Mouse (Mus musculus): Measurements from ENCODE around the gene Ptprb. TPM values are rescaled to one million over a fixed set of nuclear protein-coding genes. Genes with fewer than 3 reads are reported as not detected.

Ptprb gene
- polyA plus RNA-seq, 1 experiment = 0.02 TPM

DNA sequence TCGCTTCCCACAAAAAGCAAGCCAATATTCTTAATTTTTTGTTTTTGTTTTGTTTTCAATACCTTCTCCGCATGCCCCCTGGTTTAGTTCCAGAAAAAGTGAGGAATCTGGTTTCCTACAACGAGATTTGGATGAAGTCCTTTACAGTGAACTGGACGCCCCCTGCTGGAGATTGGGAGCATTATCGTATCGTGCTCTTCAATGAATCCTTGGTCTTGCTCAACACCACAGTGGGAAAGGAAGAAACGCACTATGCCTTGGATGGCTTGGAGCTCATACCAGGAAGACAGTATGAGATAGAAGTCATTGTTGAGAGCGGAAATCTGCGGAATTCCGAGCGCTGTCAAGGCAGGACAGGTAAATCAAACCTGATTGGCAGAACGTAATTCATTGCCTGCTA lies 43.9 kb downstream of the Ptprb start:
- Histone ChIP-seq H3K4me1 (ENCODE audit: control insufficient read depth) (no peaks in the 10 kb centered on the region), H3K4me3 (replicated peaks) (no peak overlapping the region), H3K9me3 (ENCODE audit: control insufficient read depth, low read length) (no peaks in the 10 kb centered on the region), H3K36me3 (ENCODE audit: control insufficient read depth) (no peaks in the 10 kb centered on the region), H3K27me3 (ENCODE audit: control insufficient read depth) (no peaks in the 10 kb centered on the region)
- TF ChIP-seq GATA1 (IDR thresholded peaks at IDR 0.05; ENCODE audit: low read length) (no peak), TAL1 (IDR thresholded peaks at IDR 0.05; ENCODE audit: low read length) (no peak)

DNA sequence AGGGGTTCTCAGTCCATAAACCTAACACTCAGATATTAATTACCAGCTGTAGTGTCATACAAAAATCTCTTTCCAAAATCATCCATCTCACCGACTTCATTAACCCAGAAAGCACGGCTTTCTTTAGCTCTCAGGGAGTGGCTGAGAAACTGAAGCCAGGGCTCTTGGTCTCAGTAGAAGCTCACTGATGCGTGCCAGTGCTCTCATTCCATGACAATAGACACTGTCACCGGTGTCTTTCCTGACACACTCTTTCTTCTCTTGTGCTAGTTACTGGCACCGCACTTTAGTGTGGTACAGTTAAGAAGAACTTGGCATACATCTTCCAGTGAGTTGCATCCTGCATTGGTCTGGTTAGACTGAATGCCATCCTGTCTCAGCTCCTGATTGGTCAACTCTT lies 53.8 kb downstream of the Ptprb start:
- no peak for TF ChIP-seq GATA1 (IDR thresholded peaks at IDR 0.05; ENCODE audit: low read length)
- no peak for TF ChIP-seq TAL1 (IDR thresholded peaks at IDR 0.05; ENCODE audit: low read length)
- H3K36me3 ChIP-seq (ENCODE audit: control insufficient read depth) = no peaks in the 10 kb centered on the region
- H3K9me3 ChIP-seq (ENCODE audit: control insufficient read depth, low read length) = no peaks in the 10 kb centered on the region
- H3K27me3 ChIP-seq (ENCODE audit: control insufficient read depth) = no peaks in the 10 kb centered on the region
- no peaks in the 10 kb centered on the region; the same call in 1 of the 2 replicates for H3K4me1 ChIP-seq (ENCODE audit: control insufficient read depth)
- no peak overlapping the region for H3K4me3 ChIP-seq (replicated peaks)

GRCm38 (mm10) chr10:116330458-116330857 lies 55.1 kb downstream of the Ptprb start:
- H3K36me3 ChIP-seq (ENCODE audit: control insufficient read depth) = no peaks in the 10 kb centered on the region
- no peak overlapping the region for H3K4me3 ChIP-seq (replicated peaks)
- no peaks in the 10 kb centered on the region for H3K27me3 ChIP-seq (ENCODE audit: control insufficient read depth)
- H3K4me1 ChIP-seq (ENCODE audit: control insufficient read depth) = no peaks in the 10 kb centered on the region; the same call in 1 of the 2 replicates
- no peaks in the 10 kb centered on the region for H3K9me3 ChIP-seq (ENCODE audit: control insufficient read depth, low read length)
- TF ChIP-seq GATA1 (IDR thresholded peaks at IDR 0.05; ENCODE audit: low read length) (no peak), TAL1 (IDR thresholded peaks at IDR 0.05; ENCODE audit: low read length) (no peak)

DNA sequence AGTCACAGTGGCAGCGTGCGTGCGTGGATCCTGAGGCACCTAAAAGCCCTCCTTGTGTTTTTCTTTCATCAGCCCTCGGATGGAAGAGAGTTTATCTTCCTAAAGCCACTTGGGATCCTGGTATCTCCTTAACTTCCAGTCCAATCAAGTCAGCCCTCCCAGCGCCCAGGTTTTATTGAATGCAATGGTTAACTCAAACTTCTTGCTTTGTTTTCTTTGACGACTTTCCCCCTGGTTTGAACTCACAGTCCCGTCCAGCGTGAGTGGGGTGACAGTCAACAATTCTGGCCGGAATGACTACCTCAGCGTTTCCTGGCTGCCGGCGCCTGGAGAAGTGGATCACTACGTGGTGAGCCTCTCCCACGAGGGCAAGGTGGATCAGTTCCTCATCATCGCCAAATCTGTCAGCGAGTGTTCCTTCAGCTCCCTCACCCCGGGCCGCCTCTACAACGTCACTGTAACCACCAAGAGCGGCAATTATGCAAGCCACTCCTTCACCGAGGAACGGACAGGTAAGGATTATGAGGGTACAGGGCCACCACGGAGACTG lies 55.7 kb downstream of the Ptprb start:
- no peaks in the 10 kb centered on the region; the same call in 1 of the 2 replicates for H3K4me1 ChIP-seq (ENCODE audit: control insufficient read depth)
- no peaks in the 10 kb centered on the region for H3K9me3 ChIP-seq (ENCODE audit: control insufficient read depth, low read length)
- no peak overlapping the region for H3K4me3 ChIP-seq (replicated peaks)
- TF ChIP-seq TAL1 (IDR thresholded peaks at IDR 0.05; ENCODE audit: low read length) (no peak), GATA1 (IDR thresholded peaks at IDR 0.05; ENCODE audit: low read length) (no peak)
- no peaks in the 10 kb centered on the region for H3K36me3 ChIP-seq (ENCODE audit: control insufficient read depth)
- H3K27me3 ChIP-seq (ENCODE audit: control insufficient read depth) = no peaks in the 10 kb centered on the region

DNA sequence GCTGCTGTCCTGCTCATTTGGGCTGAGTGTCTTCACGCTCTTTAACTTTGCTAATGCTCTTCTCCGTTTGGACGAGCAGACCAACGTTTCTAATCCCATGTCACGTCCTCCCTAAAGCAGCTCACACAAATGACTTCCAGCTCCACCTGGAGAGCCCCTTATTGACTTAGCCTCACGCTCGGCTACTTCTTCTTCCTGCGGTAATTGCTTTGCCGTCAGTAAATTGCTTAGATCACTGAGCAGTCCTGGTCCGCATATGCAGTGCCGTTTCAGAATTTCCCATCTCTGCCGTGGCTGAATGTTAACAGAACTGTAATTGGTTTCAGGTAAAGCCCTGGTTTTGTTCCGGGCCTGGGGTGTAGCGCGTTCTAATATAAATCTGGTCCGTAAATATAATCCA lies 58.3 kb downstream of the Ptprb start:
- TF ChIP-seq TAL1 (IDR thresholded peaks at IDR 0.05; ENCODE audit: low read length) (no peak), GATA1 (IDR thresholded peaks at IDR 0.05; ENCODE audit: low read length) (no peak)
- Histone ChIP-seq H3K4me3 (replicated peaks) (no peak overlapping the region), H3K36me3 (ENCODE audit: control insufficient read depth) (no peaks in the 10 kb centered on the region), H3K4me1 (ENCODE audit: control insufficient read depth) (no peaks in the 10 kb centered on the region; the same call in 1 of the 2 replicates), H3K27me3 (ENCODE audit: control insufficient read depth) (no peaks in the 10 kb centered on the region), H3K9me3 (ENCODE audit: control insufficient read depth, low read length) (no peaks in the 10 kb centered on the region)

DNA sequence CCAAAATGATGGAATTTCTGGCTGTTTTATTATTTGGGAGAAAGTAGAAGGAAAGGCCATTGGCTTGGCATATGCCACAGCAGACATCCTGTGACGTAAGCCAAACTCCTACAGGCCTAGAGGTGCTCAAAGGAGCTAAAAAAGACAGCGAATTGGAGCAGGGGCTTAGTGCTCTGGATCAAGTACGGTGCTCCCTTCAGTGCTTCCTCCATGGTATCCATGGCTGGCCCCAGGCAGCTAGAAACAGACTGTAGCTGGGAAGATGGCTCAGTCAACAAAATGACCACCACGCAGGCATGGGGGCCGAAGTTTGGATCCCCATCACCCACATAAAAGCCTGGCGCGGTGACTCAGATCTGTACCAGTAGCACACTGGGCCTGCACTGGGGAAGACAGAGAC lies 58.8 kb downstream of the Ptprb start:
- Histone ChIP-seq H3K4me3 (replicated peaks) (no peak overlapping the region), H3K27me3 (ENCODE audit: control insufficient read depth) (no peaks in the 10 kb centered on the region), H3K9me3 (ENCODE audit: control insufficient read depth, low read length) (no peaks in the 10 kb centered on the region), H3K36me3 (ENCODE audit: control insufficient read depth) (no peaks in the 10 kb centered on the region), H3K4me1 (ENCODE audit: control insufficient read depth) (no peaks in the 10 kb centered on the region; the same call in 1 of the 2 replicates)
- TF ChIP-seq TAL1 (IDR thresholded peaks at IDR 0.05; ENCODE audit: low read length) = no peak
- no peak for TF ChIP-seq GATA1 (IDR thresholded peaks at IDR 0.05; ENCODE audit: low read length)

- Histone ChIP-seq H3K9me3 (ENCODE audit: control insufficient read depth, low read length) (no peaks in the 10 kb centered on the region), H3K36me3 (ENCODE audit: control insufficient read depth) (no peaks in the 10 kb centered on the region), H3K4me3 (replicated peaks) (no peak overlapping the region), H3K4me1 (ENCODE audit: control insufficient read depth) (no peaks in the 10 kb centered on the region; the same call in 1 of the 2 replicates), H3K27me3 (ENCODE audit: control insufficient read depth) (no peaks in the 10 kb centered on the region)
- TF ChIP-seq GATA1 (IDR thresholded peaks at IDR 0.05; ENCODE audit: low read length) (no peak), TAL1 (IDR thresholded peaks at IDR 0.05; ENCODE audit: low read length) (no peak)
Measured at GRCm38 (mm10) chr10:116335328-116335727, 60.0 kb downstream of the Ptprb start.

DNA sequence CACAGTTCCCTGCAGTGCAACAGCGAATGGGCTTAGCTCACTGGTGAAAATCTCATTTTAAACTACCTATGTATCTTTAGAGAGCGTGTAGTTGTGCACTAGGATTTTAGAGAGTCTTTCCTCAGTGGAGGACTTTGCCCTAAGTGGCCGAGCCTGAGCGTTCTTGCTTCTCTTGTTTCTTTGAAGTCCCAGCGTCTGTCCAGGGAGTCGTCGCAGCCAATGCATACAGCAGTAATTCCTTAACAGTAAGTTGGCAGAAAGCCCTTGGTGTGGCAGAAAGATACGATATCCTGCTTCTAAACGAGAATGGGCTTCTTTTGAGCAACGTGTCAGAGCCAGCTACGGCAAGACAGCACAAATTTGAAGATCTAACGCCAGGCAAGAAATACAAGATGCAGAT lies 65.9 kb downstream of the Ptprb start:
- H3K4me3 ChIP-seq (replicated peaks) = no peak overlapping the region

DNA sequence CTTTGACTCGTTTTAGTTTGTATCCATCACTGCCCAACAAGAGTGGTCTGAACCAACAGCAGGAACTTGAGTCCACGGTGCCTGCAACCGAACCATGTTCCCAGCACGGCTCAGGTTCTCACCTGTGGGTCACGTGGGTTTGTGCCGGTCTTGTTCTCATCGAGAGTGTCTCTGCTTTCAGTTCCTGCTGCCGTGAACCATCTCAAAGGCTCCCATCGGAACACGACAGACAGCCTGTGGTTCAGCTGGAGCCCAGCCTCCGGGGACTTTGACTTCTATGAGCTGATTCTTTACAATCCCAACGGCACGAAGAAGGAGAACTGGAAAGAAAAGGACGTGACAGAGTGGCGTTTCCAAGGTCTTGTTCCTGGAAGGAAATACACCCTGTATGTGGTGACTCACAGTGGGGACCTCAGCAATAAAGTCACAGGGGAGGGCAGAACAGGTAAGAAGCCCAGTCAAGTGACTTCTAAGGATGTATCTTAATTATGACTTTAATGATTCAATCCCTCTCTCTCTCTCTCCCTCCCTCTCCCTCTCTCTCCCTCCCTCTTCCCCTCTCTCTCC lies 71.4 kb downstream of the Ptprb start:
- Histone ChIP-seq H3K4me3 (replicated peaks) (no peak overlapping the region), H3K4me1 (ENCODE audit: control insufficient read depth) (no peaks in the 10 kb centered on the region), H3K9me3 (ENCODE audit: control insufficient read depth, low read length) (peaks cover 3% of the 10 kb centered on the region; the same call in 1 of the 2 replicates), H3K36me3 (ENCODE audit: control insufficient read depth) (no peaks in the 10 kb centered on the region), H3K27me3 (ENCODE audit: control insufficient read depth) (no peaks in the 10 kb centered on the region)
- TF ChIP-seq TAL1 (IDR thresholded peaks at IDR 0.05; ENCODE audit: low read length) = no peak
- TF ChIP-seq GATA1 (IDR thresholded peaks at IDR 0.05; ENCODE audit: low read length) = no peak

More for the DNA sequence above, 65.9 kb downstream of the Ptprb start:
- peaks cover 7% of the 10 kb centered on the region for H3K9me3 ChIP-seq (ENCODE audit: control insufficient read depth, low read length)
- no peaks in the 10 kb centered on the region for H3K27me3 ChIP-seq (ENCODE audit: control insufficient read depth)
- TF ChIP-seq GATA1 (IDR thresholded peaks at IDR 0.05; ENCODE audit: low read length) = no peak
- TF ChIP-seq TAL1 (IDR thresholded peaks at IDR 0.05; ENCODE audit: low read length) = no peak
- no peaks in the 10 kb centered on the region for H3K36me3 ChIP-seq (ENCODE audit: control insufficient read depth)
- no peaks in the 10 kb centered on the region for H3K4me1 ChIP-seq (ENCODE audit: control insufficient read depth)
